Mouse (Mus musculus) midbrain, postnatal 0 days (tissue): ENCODE measurements around the gene Pde6h. TPM values are rescaled to one million over a fixed set of nuclear protein-coding genes. Genes with fewer than 3 reads are reported as not detected.

Experiments
- ATAC-seq: fragments of 200-750 bp; cut with Nextera tagmentation; 2 replicates; pipeline ENCODE4 v1.8.0; 2017; ENCODE audit warnings: moderate number of reproducible peaks, mild to moderate bottlenecking, moderate TSS enrichment, moderate library complexity; ENCODE audit not compliant: low FRiP score
- DNase-seq: peaks from one replicate; pipeline ENCODE4 v3.0.0-alpha.2; 2015; ENCODE audit warnings: low spot score
- H3K27ac ChIP-seq: fragments of 300-500 bp; sonication (generic); 2 replicates; pipeline ENCODE4 v1.5.1; 2014; ENCODE audit warnings: low read depth, mild to moderate bottlenecking, low read length, mixed read lengths
- H3K27me3 ChIP-seq: fragments of 300-500 bp; sonication (generic); 2 replicates; pipeline ENCODE4 v1.6.1; 2014; ENCODE audit warnings: low read length, control low read depth, mixed read lengths; ENCODE audit not compliant: insufficient read depth
- H3K36me3 ChIP-seq: fragments of 300-500 bp; sonication (generic); 2 replicates; pipeline ENCODE4 v1.6.1; 2014; ENCODE audit warnings: low read length, control low read depth, mixed read lengths; ENCODE audit not compliant: insufficient read depth
- H3K4me1 ChIP-seq: fragments of 300-500 bp; sonication (generic); 2 replicates; pipeline ENCODE4 v1.6.1; 2014; ENCODE audit warnings: mild to moderate bottlenecking, control low read depth, antibody characterized with exemption, low read length, mixed read lengths; ENCODE audit not compliant: insufficient read depth
- H3K4me2 ChIP-seq: fragments of 300-500 bp; sonication (generic); 2 replicates; pipeline ENCODE4 v1.6.1; 2014; ENCODE audit warnings: low read depth, mild to moderate bottlenecking, low read length, mixed read lengths; ENCODE audit not compliant: poor library complexity, severe bottlenecking
- H3K4me3 ChIP-seq: fragments of 300-500 bp; sonication (generic); 2 replicates; pipeline ENCODE4 v1.5.1; 2014; ENCODE audit warnings: low read depth, mild to moderate bottlenecking, low read length, moderate library complexity
- H3K9ac ChIP-seq: fragments of 300-500 bp; sonication (generic); replicated peaks from 2 replicates; pipeline ENCODE4 v1.6.1; 2014; ENCODE audit warnings: mild to moderate bottlenecking, low read length, moderate library complexity, mixed read lengths; ENCODE audit not compliant: poor library complexity, severe bottlenecking
- H3K9me3 ChIP-seq: fragments of 300-500 bp; sonication (generic); 2 replicates; pipeline ENCODE4 v1.6.1; 2016; ENCODE audit warnings: low read length, control low read depth
- CTCF ChIP-seq: IDR thresholded peaks from 2 replicates; pipeline ENCODE4 v1.5.1; 2016; ENCODE audit warnings: antibody characterized with exemption, mild to moderate bottlenecking
- WGBS: fragments of 180-500 bp; shearing (Covaris S2); extraction: QIAGEN DNeasy Blood & Tissue Kit; methylation state at CpG from one replicate; pipeline ENCODE4 v1.1.7; 2014; 5-methylcytosine and 5-hydroxymethylcytosine counted together
- polyA plus RNA-seq: library from polyadenylated mRNA; unstranded; fragments of >200 nt; fragmentation: Nextera tagmentation; extraction: Ambion mirVana; gene quantifications from 2 replicates; pipeline ENCODE4 v1.2.1, GENCODE M21; 2015
- total RNA-seq: library from RNA; depleted of rRNA; stranded (reverse); fragments of >200 nt; gene quantifications from 2 replicates; pipeline ENCODE4 v1.2.3, GENCODE M21; 2014

Pde6h gene
- total and polyA plus RNA-seq, 2 experiments from 2014 or later: 0.05 to 0.84 TPM

DNA sequence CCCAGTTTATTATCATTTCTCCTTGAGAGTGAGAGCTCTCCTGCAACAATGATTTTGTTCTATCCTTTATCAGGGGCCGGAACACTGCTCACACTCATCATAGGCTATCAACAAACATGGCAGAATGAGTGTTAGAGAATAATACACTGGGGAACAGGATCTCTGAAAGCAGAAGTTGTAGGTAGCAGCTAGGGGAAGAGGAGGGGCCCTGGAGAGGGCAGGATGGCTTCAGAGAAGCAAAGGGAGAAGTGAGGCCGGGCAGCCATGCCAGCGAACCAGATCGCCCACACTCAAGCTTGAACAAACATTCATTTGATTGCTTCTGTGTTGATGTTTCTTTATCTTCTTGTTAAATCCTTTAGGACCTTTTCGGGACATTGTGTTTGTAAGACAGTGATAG lies 22.6 kb downstream of the Pde6h start:
- no peak overlapping the region for H3K27ac ChIP-seq

DNA sequence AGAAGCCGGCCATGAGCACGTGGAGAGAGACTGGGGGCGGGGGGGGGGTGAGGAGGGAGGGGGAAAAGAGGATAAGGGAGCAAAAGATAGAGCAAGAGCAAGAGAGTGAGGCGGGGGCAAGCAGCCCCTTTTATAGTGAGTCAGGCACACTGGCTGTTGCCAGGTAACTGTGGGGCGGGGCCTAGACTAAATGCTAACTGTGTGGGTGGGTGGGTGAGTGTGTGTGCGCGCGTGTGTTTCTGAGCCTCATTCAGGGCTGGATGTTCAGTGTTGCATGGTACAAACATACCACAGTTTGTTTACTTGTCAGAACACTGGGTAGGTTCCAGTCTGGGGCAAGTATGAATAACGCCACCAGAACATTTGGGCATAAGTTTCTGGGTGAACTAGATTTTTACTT lies 23.3 kb downstream of the Pde6h start:
- Histone ChIP-seq H3K9ac (no peak overlapping the region), H3K27me3 (no peaks in the 10 kb centered on the region), H3K4me2 (no peak overlapping the region), H3K27ac (no peak overlapping the region), H3K4me3 (no peak overlapping the region), H3K36me3 (no peaks in the 10 kb centered on the region), H3K9me3 (no peaks in the 10 kb centered on the region), H3K4me1 (no peaks in the 10 kb centered on the region)
- 42% methylated on average over 9 of the region's 9 CpGs for WGBS
- TF ChIP-seq CTCF: no peak
- ATAC-seq (0 out of 2 replicates have a peak, but pooled peaks have one; percentile 27), DNase-seq (peak; percentile 22)

More for the DNA sequence above, 22.6 kb downstream of the Pde6h start:
- DNase-seq (no peak), ATAC-seq (no peak)
- no peaks in the 10 kb centered on the region for H3K4me1 ChIP-seq
- 95% methylated on average over 5 of the region's 5 CpGs for whole genome bisulfite sequencing
- H3K4me3 ChIP-seq: no peak overlapping the region
- H3K4me2 ChIP-seq: no peak overlapping the region
- H3K27me3 ChIP-seq: no peaks in the 10 kb centered on the region
- H3K36me3 ChIP-seq: no peaks in the 10 kb centered on the region
- H3K9ac ChIP-seq: no peak overlapping the region
- TF ChIP-seq CTCF: no peak
- no peaks in the 10 kb centered on the region for H3K9me3 ChIP-seq

DNA sequence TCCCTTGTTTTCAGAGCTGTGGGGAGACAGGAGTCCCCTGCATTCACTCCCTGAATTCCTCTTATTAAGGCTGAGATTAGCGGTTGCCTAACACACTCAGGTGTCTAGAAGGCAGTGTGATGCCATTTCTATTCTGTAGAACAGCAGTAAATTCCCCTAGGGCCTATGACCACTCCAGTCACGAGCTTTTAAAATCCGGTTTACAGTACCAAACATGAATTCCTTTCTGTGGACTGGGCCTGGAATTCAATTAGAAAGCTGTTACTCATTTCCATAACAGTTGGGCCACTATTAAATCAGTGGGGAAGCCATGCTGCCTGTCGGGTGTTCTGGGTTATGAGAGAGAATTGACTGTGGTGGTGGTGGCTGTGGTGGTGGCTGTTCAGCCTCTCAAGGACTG lies 24.1 kb downstream of the Pde6h start:
- no peak overlapping the region for H3K9ac ChIP-seq
- H3K4me3 ChIP-seq: no peak overlapping the region
- H3K27ac ChIP-seq: no peak overlapping the region
- ATAC-seq: no peak
- no peaks in the 10 kb centered on the region for H3K9me3 ChIP-seq
- no peak for TF ChIP-seq CTCF
- no peaks in the 10 kb centered on the region for H3K27me3 ChIP-seq
- H3K4me1 ChIP-seq: no peaks in the 10 kb centered on the region
- WGBS: 31% methylated on average over 4 of the region's 4 CpGs
- H3K4me2 ChIP-seq: no peak overlapping the region
- no peak for DNase-seq
- no peaks in the 10 kb centered on the region for H3K36me3 ChIP-seq

DNA sequence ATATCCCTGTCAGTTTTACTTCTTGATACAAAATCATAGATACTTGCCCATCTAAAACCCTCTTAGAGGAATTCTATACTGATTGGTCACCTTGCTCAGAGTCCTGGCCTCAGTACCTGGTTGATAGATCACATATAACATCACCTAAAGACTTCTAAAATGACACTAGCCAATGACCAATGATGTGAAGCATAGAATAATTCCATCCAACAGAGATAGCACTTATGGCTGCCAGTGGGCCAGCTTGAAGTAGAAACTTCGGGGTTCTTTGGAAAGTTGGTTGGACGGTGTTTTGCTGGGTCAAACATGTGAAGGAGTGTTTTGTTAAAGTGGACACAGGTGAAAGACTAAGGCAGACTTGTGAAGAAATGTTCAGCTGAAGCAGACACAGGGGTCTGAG lies 26.5 kb downstream of the Pde6h start:
- no peak for ATAC-seq
- Histone ChIP-seq H3K4me1 (no peaks in the 10 kb centered on the region), H3K27me3 (no peaks in the 10 kb centered on the region), H3K4me3 (no peak overlapping the region), H3K9me3 (no peaks in the 10 kb centered on the region), H3K36me3 (no peaks in the 10 kb centered on the region), H3K27ac (no peak overlapping the region), H3K9ac (no peak overlapping the region), H3K4me2 (no peak overlapping the region)
- 99% methylated on average over 2 of the region's 2 CpGs for WGBS
- no peak for TF ChIP-seq CTCF
- no peak for DNase-seq

DNA sequence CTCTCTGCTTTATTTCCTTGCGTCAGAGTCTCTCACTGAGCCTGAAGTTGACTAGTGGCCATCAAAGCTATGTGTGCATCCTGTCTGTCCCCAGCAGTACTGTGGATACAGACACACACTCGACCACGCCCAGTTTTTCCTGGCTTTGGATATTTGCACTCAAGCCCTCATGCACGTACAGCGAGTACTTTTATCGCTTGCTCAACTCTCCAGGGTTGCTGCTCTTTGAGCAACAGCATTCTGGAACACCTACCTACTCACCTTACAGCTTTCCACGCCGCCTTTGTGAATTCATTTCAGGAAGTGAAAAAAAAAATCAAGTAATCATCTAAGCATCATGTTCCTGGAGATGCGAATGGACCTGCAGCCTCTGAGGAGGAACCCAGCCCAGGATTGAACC lies 29.3 kb downstream of the Pde6h start:
- Histone ChIP-seq H3K4me1 (no peaks in the 10 kb centered on the region), H3K36me3 (no peaks in the 10 kb centered on the region), H3K4me3 (no peak overlapping the region), H3K9ac (no peak overlapping the region), H3K9me3 (no peaks in the 10 kb centered on the region), H3K27ac (no peak overlapping the region), H3K27me3 (no peaks in the 10 kb centered on the region), H3K4me2 (no peak overlapping the region)
- 93% methylated on average over 9 of the region's 9 CpGs for WGBS
- DNase-seq: no peak
- TF ChIP-seq CTCF: no peak
- ATAC-seq: no peak

DNA sequence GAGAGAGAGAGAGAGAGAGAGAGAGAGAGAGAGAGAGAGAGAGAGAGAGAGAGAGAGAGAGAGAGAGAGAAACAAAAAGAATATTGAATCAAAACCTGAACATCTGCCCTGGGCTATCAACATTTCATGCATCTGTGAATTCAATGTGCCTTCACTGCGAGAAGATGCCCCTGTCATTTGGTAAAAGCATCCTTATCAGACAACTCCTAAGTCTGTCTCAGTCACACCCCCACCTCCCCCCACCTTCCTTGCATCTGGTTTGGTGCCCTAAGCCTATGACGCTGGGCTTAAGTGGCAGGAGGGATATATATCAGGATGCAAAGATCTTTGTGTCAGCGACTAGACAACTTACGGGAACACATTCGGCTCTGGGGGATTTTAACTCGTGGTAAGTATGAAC lies 30.6 kb downstream of the Pde6h start:
- no peaks in the 10 kb centered on the region for H3K9me3 ChIP-seq
- H3K27me3 ChIP-seq: no peaks in the 10 kb centered on the region
- H3K4me3 ChIP-seq: no peak overlapping the region
- H3K4me2 ChIP-seq: no peak overlapping the region
- no peaks in the 10 kb centered on the region for H3K36me3 ChIP-seq
- no peak overlapping the region for H3K9ac ChIP-seq
- 83% methylated on average over 6 of the region's 6 CpGs for WGBS
- no peak overlapping the region for H3K27ac ChIP-seq
- ATAC-seq: no peak
- TF ChIP-seq CTCF: no peak
- DNase-seq: no peak
- no peaks in the 10 kb centered on the region for H3K4me1 ChIP-seq
